Mouse (Mus musculus) urinary bladder, adult 18-20 months (tissue): ENCODE measurements around the gene Trmu.
"Not testable (repeated sequence)": the region's sequence is repeated elsewhere in the genome, so short reads cannot be mapped to it uniquely, and the experiment has no call there.

Source experiments
- DNase-seq, 2 experiments: peaks; one replicate each; pipeline ENCODE4 v3.0.0; 2022; ENCODE audit warnings: low spot score in 2 of 2, mixed read lengths in 2 of 2

Trmu gene

GRCm38 (mm10) chr15:85878848-85879497 is at the start of gene Trmu:
TSS of gene Trmu (plus strand) at chr15:85879312.
- peak; percentile 80 to 88 for DNase-seq

- no peak for DNase-seq
These were observed 49.6 kb upstream of the Trmu start for GRCm38 (mm10) chr15:85829470-85829869.

- DNase-seq, result peak; percentile 72 to 86
These were observed 47.0 kb upstream of the Trmu start, which contains the start of gene Ttc38 for GRCm38 (mm10) chr15:85831954-85832590. TSS of gene Ttc38 (plus strand) at chr15:85832306.

- no peak for DNase-seq
These were observed 46.5 kb upstream of the Trmu start for GRCm38 (mm10) chr15:85832599-85832998.

GRCm38 (mm10) chr15:85835335-85835734 is 43.8 kb upstream of the Trmu start:
- no peak for DNase-seq

GRCm38 (mm10) chr15:85836887-85837286 is 42.2 kb upstream of the Trmu start:
- peak; percentile 71 to 73 for DNase-seq

- no peak for DNase-seq
These were observed 38.1 kb upstream of the Trmu start for GRCm38 (mm10) chr15:85840983-85841382.

- no peak for DNase-seq
These were observed 37.2 kb upstream of the Trmu start for GRCm38 (mm10) chr15:85841796-85842360.

- no peak for DNase-seq
These were observed 34.0 kb upstream of the Trmu start for GRCm38 (mm10) chr15:85845071-85845470.

GRCm38 (mm10) chr15:85851656-85852392 is 27.3 kb upstream of the Trmu start:
- no peak for DNase-seq

GRCm38 (mm10) chr15:85858980-85859489 is 20.1 kb upstream of the Trmu start:
- DNase-seq, result no peak

- DNase-seq, result peak; percentile 86 to 93
These were observed 19.6 kb upstream of the Trmu start, which contains the start of gene Gtse1 for GRCm38 (mm10) chr15:85859490-85860031. TSS of gene Gtse1 (plus strand) at chr15:85859745.

GRCm38 (mm10) chr15:85865913-85866312 is 13.2 kb upstream of the Trmu start:
- not testable (repeated sequence) for DNase-seq

GRCm38 (mm10) chr15:85867696-85868095 is 11.4 kb upstream of the Trmu start:
- peak; percentile 43 to 48 for DNase-seq

- no peak for DNase-seq
These were observed 1.8 kb upstream of the Trmu start for GRCm38 (mm10) chr15:85877336-85877735.

- no peak for DNase-seq
These were observed 385 bp downstream of the Trmu start for GRCm38 (mm10) chr15:85879498-85879895.

GRCm38 (mm10) chr15:85885606-85886005 is 6.5 kb downstream of the Trmu start:
- DNase-seq, result no peak

GRCm38 (mm10) chr15:85889235-85889634 is 10.1 kb downstream of the Trmu start:
- no peak for DNase-seq

GRCm38 (mm10) chr15:85891971-85892370 is 12.9 kb downstream of the Trmu start:
- DNase-seq, result no peak

- no peak for DNase-seq
These were observed 13.5 kb downstream of the Trmu start for GRCm38 (mm10) chr15:85892498-85893118.

- no peak for DNase-seq
These were observed 14.8 kb downstream of the Trmu start for GRCm38 (mm10) chr15:85893871-85894270.
